Comparison of ENCODE assay signal across 27 mouse cellular contexts in the genomic region with DNA sequence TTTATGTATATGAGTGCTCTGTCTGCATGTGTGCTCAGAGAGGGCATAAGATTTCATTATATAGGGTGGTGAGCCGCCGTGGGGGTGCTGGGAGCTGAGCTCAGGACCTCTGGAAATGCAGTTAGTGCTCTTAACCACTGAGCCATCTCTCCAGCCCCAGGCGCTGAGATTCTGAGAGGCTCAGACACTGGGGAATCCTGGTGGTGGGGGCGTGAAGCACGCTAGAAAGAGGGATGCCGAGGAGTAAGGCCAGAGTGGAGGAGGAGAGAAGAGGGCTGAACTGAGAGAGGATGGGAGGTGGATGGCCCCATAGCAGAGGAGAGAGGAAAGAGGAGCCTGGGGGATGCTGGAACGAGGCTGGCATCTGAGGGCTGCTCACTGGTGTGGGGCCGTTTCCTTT. TPM values are rescaled to one million over a fixed set of nuclear protein-coding genes. Genes with fewer than 3 reads are reported as not detected.
"Had no signal": no experiment of that assay in that cellular context is flagged by ENCODE, and none has a peak within 500 bp of the region (broad histone marks: within the 10 kb centered on the region; RNA-seq: fewer than 3 reads in every experiment).

No protein-coding gene starts in this region.

- ATAC-seq: hindbrain, embryonic 16.5 days; inflammation-experienced regulatory T-cells, adult 6 months; intestine, embryonic 15.5 days; intestine, postnatal 0 days had no signal

- H3K4me2 ChIP-seq: heart, embryonic 12.5 days; hindbrain, embryonic 12.5 days; hindbrain, embryonic 14.5 days; limb, embryonic 12.5 days; liver, embryonic 11.5 days; liver, embryonic 13.5 days had no signal

- H3K27me3 ChIP-seq: intestine, embryonic 15.5 days; liver, embryonic 13.5 days had no signal

- H3K27ac ChIP-seq: gastrocnemius, adult 2 months; heart, embryonic 10.5 days; hindbrain, embryonic 10.5 days; hindbrain, embryonic 12.5 days; hindbrain, embryonic 14.5 days; layer of hippocampus, adult 2 months; left cerebral cortex, adult 2 months; limb, embryonic 10.5 days; limb, embryonic 12.5 days; liver, embryonic 13.5 days had no signal

- H3K4me1 ChIP-seq: hindbrain, embryonic 12.5 days; liver, embryonic 13.5 days had no signal

- H3K4me3 ChIP-seq: gastrocnemius, adult 2 months; heart, embryonic 10.5 days; heart, embryonic 12.5 days; hindbrain, embryonic 10.5 days; hindbrain, embryonic 12.5 days; intestine, embryonic 15.5 days; layer of hippocampus, adult 2 months; left cerebral cortex, adult 2 months; limb, embryonic 10.5 days; limb, embryonic 12.5 days; liver, embryonic 13.5 days had no signal

- H3K36me3 ChIP-seq: heart, embryonic 10.5 days; heart, embryonic 12.5 days; hindbrain, embryonic 10.5 days; hindbrain, embryonic 12.5 days; intestine, embryonic 15.5 days; limb, embryonic 10.5 days; limb, embryonic 12.5 days; liver, embryonic 13.5 days had no signal

- DNase-seq: gastrocnemius, adult 2 months; gastrocnemius, postnatal 10 days; gastrocnemius, postnatal 25 days; heart, adult 18-20 months; heart, postnatal 10 days; kidney, adult 18-20 months; kidney, adult 8-10 months; kidney, postnatal 10 days; kidney, postnatal 25 days; liver; liver, embryonic 13.5 days had no signal

- H3K9ac ChIP-seq: heart, embryonic 12.5 days; hindbrain, embryonic 12.5 days; hindbrain, embryonic 14.5 days; intestine, embryonic 15.5 days; limb, embryonic 12.5 days; liver, embryonic 13.5 days had no signal

- H3K9me3 ChIP-seq: heart, embryonic 10.5 days; heart, embryonic 12.5 days; hindbrain, embryonic 10.5 days; hindbrain, embryonic 12.5 days; intestine, embryonic 15.5 days; limb, embryonic 10.5 days; limb, embryonic 12.5 days; liver, embryonic 13.5 days had no signal

RNA-seq across cellular contexts. Expression of a gene that starts 0.4 kb away (rescaled TPM):
- polyA plus RNA-seq: liver, embryonic 11.5 days; liver, embryonic 13.5 days had no signal

RNA-seq across cellular contexts. Expression of a gene that starts 2.9 kb away (rescaled TPM):
- polyA plus RNA-seq: heart, embryonic 12.5 days; heart, embryonic 14.5 days; heart, embryonic 16.5 days had no signal
